Mouse (Mus musculus): ENCODE measurements around the gene Mipol1.

Mipol1 gene

DNA sequence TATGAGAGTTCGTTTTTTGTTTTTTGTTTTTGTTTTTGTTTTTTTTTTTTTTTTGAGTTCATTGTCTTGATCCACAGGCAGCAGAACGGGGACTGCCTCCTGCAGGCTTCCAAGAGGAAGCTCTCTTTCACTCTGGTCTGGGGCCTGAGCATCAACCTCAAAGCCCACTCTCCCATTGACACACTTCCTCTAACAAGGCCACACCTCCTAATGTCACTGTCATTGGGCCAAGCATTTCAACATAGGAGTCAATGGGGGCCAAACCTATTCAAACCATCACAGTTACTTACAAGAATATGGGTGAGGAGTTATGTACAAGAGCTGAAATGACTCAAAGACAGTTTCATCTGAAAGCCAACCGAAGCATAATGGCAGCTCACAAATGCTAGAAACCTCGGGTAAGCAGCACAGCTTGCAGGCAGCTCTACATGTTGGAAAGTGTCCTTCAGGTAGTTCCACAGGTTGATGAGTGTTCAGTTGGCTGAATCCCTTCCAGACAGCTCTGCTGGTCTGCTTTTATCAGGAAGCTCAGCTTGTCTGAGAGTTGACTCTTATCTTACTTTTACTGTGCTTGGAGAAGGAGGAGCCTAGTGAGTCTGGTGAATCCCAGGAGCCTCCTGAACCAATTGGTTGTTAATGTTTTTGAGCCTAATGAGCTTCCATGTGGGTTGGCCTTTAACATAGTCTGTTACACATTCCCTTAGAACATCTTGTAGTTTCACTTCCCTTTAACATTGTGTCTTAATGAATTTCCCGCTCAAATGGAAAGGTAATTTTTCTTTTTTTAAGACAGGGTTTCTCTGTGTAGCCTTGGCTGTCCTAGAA, 13.7 kb downstream of the Mipol1 start:
- no peak for DNase-seq (ENCODE audit: low read depth, low spot score)

DNA sequence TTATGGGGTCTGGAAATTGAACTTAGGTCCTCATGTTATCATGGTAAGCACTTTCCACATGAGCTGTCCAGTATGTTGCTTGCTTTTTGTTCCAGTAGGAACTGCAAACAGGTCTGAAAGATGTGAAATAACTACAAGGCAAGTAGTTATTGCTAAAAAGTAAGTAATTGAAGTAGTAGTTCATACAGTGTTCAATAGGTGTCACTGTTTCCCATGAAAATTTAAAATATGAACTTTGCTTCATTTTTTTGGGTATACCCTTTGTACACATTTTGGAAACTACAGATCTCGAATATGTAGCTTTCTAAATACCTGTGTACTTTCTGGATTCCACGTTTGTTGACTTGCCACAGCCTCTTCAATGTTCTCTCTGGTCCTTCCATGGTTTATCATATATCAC, 28.3 kb downstream of the Mipol1 start:
- no peak for DNase-seq (ENCODE audit: low read depth, low spot score)

DNA sequence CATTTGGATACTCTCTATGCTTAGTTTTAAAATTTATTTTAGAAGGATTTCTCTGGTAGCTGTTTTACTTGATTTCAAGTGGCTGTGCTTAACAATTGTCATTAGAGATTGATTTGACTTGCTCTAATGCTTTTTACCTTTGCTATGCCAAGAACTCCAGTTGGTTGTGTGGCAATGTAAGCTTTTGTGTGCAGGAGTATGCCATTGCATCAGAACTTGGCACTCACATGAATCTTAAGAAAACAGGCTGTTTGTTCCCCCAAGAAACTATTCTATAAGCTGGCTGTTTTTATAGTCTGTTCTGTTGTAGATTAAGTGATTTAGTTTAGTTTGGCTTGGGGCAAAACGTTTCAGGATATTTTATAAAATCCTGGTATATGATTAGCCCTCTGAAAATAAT, 45.2 kb downstream of the Mipol1 start:
- DNase-seq (ENCODE audit: low read depth, low spot score), result no peak

DNA sequence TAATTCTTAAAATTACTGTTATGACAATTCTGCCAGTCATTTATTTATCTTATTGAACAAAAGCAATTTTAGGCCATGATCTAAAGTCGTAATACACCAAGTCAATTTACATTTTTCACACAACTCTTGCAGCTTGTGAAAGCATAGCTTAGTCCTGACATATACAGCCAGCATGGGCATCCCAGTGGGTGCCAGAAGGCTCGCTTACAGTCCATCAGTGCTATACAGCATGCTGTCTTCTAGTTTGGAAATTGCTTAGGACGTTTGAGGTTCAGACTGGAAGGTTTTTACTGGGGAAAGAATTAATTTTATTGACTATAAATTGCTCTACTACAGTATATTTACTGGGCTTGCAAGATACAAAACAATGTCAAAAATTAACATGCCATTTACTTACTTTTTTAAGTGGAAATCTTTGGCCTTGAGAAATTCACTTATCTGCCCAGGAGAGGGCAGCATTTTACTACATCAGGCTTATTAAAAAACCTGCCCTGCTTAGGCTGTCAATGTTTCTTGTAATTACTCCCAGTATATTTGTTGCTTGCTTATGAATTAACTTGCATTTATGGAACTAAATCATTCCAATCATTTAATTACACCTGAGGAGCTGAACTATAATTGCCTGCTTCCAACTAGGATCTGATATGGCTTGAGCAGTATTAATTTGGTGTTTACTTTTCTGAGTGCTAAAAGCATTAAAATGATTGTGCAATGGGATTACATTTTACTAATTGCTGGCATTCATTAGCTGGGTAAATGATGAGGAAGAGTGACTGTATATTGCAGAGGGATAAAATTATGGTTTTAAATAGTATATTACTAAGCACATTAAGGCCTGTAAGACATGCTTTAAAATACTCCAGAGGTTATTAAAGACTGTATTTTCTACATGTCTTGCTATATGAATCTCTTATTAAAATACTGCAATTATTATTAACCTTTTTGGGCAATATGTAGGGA, 51.2 kb downstream of the Mipol1 start:
- DNase-seq (ENCODE audit: low read depth, low spot score), result no peak

DNA sequence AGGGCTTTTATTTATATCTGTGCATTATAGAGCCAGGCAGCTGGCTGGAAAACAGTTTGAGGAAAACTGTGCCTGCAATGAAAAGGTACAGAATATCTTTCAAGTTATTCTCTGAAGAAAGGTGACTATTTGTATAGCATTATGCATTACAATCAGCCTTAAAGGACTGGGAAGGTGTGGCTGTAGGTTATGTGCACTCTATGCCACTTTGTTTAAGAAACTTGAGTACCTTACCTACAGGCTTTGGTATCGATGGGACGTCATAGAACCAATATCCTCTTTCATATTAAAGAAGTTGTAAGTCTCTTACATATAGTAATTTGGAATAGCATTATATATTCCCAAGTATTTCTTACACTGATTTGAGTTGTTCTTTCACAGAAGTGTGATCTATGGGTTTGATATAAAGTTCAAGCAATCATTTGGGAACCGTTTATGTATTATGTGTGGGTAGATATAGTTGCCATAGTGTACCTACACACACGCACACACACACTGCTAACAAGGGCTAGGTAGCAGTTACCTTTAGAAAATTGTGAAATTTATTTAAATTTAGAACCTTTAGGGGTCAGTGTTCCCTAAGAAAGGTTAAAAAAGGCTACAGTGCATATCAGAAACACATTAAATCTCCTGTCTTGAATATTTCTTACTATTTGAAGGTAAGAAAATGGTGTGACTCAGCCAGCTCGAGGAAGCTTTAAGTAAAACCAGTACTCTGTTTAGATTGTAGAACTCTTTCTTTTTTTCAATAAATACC, 55.3 kb downstream of the Mipol1 start:
- DNase-seq (ENCODE audit: low read depth, low spot score), result no peak

DNA sequence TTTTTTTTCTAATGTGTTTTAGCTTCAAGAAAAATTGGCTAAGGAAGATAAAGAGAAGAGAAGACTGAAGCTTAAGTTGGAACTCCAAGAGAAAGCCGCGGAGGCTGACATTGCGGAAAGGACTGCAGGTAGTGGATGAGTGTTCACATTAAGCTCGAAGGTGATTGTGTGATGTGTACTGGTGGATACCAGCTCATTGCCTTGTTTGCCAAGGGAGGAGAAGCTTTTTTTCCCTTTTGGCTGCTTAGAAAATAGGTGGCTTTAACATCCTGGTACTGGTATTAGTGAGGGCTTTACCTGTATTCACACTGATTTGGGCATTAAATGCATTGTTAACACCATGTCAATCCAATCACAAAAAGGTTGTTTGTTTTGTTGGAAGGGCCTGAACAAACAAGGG, 77.1 kb downstream of the Mipol1 start:
- DNase-seq (ENCODE audit: low read depth, low spot score), result no peak

DNA sequence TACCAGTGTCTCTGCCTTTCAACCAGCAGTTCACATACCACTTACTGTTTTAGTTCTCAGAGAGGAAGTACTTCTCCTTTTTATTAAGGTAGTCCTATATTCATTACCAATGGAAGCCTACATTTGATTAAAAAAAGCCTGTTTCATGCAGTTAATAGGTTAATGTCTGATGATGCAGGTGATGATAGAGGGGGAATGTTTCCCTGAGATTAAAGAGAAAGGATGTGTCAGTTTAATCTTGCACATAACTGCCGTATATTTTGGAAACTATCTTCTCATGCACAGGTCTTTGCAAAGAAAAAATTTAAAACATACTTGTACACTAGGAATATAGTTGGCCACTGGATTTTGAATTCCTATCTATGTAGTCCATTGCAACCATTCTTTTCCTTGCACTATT, 77.5 kb downstream of the Mipol1 start:
- no peak for DNase-seq (ENCODE audit: low read depth, low spot score)

DNA sequence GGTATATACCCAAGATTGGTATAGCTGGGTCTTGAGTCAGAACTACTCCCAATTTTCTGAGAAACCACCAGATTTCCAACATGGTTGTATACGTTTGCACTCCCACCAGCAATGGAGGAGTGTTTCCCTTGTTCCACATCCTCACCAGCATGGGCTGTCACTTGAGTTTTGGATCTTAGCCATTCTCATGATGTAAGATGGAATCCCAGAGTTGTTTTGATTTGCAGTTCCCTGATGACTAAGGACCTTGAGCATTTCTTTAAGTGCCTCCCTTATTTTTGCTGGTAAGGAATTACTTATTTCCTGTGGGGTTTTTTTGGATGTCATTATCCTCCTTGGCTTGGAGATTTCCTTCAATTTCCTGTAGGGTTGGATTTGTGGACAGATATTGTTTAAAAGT, 108.8 kb downstream of the Mipol1 start:
- no peak for DNase-seq (ENCODE audit: low read depth, low spot score)

DNA sequence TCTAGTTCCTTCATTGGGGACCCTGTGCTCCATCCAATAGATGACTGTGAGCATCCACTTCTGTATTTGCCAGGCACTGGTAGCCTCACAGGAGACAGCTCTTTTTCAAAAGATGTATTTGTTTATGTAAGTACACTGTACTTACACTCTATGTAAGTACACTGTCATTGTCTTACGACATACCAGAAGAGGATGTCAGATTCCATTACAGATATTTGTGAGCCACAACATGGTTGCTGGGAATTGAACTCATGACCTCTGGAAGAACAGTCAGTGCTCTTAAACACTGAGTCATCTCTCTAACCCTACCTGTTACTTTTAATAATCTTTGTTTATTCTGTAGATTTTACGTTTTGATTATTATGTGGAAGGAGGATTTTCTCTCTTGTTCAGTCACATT, 109.9 kb downstream of the Mipol1 start:
- no peak for DNase-seq (ENCODE audit: low read depth, low spot score)

DNA sequence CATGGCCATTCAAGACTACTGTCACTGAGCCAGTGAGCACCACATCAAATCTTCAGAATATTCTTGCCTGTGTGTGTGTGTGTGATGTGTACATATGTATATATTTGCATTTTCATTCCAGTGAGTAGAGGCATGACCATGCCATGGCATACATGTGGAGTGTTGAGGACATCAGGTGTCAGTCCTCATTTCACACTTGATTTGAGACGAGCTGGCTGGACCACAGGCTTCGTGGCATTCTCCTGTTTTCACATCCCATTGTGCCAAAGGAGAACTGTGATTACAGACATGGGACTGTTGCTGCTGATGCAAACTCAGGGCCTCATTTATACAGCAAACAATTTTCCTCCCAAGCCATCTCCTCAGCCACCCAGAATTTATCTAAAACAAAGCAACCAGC, 132.5 kb downstream of the Mipol1 start:
- no peak for DNase-seq (ENCODE audit: low read depth, low spot score)

DNA sequence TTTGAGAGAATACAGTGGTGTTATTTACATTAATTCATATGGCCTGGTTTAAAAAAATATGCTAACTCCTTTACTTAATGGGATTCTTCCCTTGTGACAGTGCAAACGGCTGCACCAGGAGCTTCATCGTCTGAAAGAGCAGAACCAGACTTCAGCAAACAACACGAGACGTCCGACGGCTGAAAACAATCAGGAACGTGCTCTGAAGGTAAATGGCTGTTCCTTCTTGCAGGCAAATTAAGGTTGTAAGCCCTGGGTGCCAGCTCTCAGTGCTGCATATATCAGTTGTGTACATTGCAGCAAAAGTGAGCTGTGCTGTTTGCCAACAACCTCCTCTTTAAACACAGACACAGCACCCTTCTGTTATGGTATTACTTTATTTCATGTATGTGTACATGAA, 133.8 kb downstream of the Mipol1 start:
- no peak for DNase-seq (ENCODE audit: low read depth, low spot score)

DNA sequence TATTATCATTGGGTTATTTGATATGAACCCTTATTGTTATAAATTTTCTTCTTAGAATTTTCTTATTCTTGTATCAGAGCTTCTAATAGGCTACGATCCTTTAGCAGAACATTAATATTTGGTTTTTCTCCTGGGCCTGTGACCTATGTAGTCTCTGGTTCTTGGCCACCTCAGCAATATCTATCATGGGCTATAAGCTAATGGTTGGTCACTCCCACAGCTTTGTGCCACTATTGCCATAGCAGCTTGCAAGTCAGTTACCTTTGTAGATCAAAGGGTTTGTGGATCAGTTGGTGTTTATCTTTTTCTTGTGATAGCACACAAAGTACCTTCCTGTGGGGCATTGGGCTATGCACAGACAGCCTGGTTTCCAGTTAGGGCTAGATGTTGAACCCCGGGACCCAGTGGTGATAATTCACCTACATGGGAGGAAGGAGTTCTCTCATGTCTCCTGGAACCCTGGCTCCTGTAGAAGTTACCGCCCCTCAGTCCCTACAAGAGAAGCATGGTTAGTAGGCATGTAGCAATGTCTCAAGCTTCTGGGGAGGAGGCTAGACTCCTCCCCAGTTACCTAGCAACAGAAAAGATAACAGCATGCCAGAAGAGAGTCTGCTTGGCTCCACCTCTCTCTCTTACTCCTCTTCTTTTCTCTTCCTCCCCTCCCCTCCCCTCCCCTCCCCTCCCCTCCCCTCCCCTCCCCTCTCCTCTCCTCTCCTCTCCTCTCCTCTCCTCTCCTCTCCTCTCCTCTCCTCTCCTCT, 141.7 kb downstream of the Mipol1 start:
- DNase-seq (ENCODE audit: low read depth, low spot score), result no peak

DNA sequence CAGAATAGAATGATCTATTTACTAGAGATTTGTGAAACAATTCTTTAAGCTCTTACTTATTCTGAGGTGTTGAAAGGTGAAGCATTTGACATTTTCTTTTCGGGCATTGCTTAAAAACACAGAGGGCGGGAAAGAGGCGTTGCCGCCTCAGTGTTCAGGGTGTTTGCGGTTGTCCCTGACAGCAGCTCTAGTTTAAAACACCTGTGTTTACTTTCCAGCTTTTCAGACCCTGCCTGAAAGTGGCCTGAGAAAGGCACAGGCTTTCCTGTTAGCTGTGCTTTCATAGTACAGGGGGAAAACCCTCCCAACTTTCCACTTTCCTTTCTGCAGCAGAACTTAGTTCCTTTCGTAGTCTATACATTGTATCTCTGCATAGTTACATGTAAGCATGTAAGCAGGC, 152.6 kb downstream of the Mipol1 start:
- no peak for DNase-seq (ENCODE audit: low read depth, low spot score)

DNA sequence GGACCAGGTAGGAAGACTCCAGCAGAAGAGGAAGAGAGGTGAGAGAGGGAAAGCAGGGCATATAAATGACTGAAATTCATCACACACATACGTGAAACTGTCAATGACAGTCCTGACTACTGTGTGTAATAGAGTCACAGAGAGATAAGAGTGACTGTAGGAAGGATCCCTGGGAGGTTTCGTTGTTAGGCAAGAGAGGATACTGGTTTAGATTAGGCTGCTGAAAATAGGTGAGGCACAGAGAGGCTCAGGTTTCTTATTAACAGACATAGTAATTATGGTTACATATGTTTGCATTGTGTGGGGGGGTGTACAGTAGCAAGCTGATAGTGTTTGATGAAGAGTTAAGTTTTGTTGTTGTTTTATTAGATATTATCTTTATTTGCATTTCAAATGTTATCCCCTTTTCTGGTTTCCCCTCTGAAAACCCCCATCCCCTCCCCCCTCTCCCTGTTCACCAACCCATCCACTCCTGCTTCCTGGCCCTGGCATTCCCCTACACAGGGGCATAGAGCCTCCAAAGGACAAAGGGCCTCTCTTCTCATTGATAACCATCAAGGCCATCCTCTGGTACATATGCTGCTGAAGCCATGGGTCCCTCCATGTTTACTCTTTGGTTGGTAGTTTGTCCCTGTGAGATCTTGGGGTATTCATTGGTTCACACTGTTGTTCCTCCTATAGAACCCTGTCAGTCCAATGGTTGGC, 157.5 kb downstream of the Mipol1 start:
- DNase-seq (ENCODE audit: low read depth, low spot score), result no peak

DNA sequence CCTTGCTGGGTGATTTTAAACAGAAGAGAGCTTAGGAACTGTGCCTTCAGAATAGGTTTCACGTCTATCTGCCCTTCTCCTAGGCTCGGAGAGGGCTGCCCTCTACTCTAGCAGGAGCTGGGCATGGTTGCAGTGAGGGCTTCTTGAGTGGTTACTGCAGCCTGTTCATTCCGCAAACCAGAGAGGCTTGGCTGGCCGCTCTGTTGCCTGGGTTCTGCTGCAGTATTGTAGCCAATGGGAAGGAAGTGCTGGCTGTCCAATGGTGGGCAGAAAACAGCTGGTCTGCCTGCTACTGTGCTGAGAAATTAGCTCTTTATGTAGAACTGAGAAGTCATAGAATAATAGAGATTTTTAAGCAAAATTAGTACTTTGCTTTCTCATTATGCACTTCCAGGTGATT, 169.3 kb downstream of the Mipol1 start:
- no peak for DNase-seq (ENCODE audit: low read depth, low spot score)

DNA sequence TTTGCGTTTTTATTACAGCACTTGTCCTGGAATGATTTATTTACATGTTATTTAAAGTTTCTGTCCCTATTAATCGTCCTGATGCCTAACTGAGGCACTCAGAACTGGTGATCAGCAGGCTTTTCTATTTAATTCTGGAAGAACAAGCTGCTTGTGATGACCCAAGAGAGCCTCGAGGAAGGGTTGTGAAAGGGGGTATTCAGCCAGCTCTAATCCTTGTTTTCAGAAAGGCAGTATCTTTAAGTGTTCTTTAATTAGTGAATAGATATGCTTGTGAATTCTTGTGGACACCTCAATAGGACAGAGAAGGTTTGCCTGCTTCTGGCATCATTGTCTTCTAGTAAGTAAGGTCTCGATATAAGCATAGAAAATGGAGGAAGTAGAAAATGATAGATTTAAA, 170.0 kb downstream of the Mipol1 start:
- DNase-seq (ENCODE audit: low read depth, low spot score), result no peak

DNA sequence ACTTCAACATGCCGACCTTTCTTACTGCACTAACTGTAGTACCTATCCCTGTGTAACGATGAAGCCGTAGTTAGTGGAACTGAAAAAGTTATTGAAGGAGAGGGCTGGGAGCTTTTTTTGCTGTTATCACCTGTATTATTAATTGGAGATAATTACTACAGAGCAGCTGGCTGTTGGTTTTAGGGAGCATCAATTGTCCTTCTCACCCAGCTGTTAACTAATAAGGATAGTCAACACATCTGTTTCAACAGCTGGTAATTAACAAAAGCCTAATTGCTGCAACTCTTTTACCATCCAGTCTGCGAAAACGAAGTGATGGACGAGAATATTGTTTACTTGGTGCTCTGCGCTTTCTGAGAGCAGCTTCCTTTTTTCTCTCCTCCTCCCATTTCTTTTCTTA, 170.9 kb downstream of the Mipol1 start:
- no peak for DNase-seq (ENCODE audit: low read depth, low spot score)

DNA sequence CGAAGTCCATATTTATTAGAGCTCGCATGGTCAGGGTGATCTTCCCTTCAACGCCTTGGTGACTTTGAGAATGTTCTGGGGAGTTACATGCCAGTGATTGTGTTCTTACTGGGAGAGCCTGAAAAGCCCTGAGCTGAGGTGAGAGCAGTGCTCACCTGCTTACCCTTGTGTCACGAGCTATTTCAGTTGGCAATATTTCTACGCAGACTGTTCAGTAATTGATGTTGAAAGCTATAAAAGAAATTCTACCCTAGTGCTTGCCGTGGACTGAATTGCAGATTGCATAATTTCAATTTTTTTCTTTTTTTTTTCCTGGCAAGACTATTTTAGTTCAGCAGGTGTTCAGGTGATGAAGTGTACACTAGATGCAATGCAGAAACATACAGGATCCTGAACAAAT, 172.1 kb downstream of the Mipol1 start:
- DNase-seq (ENCODE audit: low read depth, low spot score), result no peak

DNA sequence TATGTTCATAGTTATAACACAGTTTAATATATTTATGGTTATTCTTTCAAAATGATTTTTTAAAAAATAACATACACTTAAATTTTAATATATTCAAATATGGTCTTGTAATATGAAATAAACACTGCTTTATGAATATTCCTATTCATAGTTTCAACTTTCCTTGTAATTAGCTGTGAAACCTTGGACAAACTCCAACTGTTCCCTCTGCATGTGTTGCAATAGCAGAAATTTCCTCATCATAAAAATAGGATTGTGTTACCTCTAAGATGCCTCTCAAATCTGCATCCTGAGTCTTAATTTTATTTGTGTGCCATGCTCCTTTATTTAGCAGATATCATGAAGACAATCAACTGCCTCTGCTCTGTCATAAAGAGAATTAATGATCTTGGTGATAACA, 179.7 kb downstream of the Mipol1 start:
- DNase-seq (ENCODE audit: low read depth, low spot score), result no peak

DNA sequence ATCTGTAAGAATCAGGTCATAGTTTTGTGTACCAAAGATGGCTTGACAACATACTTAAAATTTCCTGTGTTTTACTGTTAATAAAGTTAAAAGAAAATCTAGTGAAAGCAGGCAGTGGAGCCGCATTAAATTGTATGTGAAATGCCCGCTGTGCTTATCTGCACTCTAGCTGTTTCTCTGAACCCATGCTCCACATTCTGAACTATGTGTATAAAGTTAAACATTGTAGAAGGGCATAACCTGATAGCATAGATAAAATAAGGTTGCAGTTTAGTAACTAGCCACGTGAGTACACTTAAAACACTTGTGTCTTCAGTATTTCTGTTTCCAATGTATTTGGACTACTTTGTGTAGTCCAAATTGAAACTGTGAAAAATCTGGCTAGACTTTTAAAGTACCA, 183.6 kb downstream of the Mipol1 start:
- no peak for DNase-seq (ENCODE audit: low read depth, low spot score)

DNA sequence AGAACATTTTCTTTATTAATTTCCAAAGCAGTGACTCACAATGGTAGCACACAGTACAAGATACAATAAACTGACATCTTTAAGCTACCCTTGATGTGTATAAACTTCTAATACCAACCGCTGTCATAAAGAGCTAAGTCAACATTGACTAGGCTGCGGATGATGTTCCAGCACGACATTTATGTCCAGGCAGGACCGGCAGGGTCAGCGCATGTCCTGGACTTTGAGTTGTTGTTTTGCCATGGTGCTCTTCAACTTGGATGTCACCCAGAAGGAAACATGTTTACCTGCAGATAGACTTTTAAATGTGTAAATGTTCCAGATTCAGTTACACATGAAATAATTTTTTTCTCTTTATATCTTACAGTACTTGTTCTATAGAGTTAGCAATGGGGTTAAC, 194.7 kb downstream of the Mipol1 start:
- no peak for DNase-seq (ENCODE audit: low read depth, low spot score)
